Mouse (Mus musculus) spleen, postnatal 14 days (tissue): Measurements from ENCODE around the gene Creb3l2.
"Not testable (repeated sequence)": the region's sequence is repeated elsewhere in the genome, so short reads cannot be mapped to it uniquely, and the experiment has no call there.

ENCODE experiments used
- DNase-seq, 2 experiments: peaks; one replicate each; pipeline ENCODE4 v3.0.0; 2021 to 2022; ENCODE audit warnings: low spot score in 2 of 2

Gene Creb3l2

GRCm38 (mm10) chr6:37442041-37442667 lies at the start of gene Creb3l2:
Creb3l2 (minus strand) TSS chr6:37442146.
- DNase-seq, result peak; percentile 85 to 93

- DNase-seq, result no peak
These were observed 44.6 kb upstream of the Creb3l2 start for GRCm38 (mm10) chr6:37486502-37486901.

GRCm38 (mm10) chr6:37484588-37485070 lies 42.7 kb upstream of the Creb3l2 start:
- DNase-seq, result no peak

GRCm38 (mm10) chr6:37483262-37483661 lies 41.3 kb upstream of the Creb3l2 start:
- DNase-seq, result no peak

GRCm38 (mm10) chr6:37481147-37481546 lies 39.2 kb upstream of the Creb3l2 start:
- DNase-seq, result no peak

GRCm38 (mm10) chr6:37480008-37480407 lies 38.1 kb upstream of the Creb3l2 start:
- no peak for DNase-seq

GRCm38 (mm10) chr6:37478481-37478880 lies 36.5 kb upstream of the Creb3l2 start:
- DNase-seq, result no peak

- DNase-seq, result no peak
These were observed 31.9 kb upstream of the Creb3l2 start for GRCm38 (mm10) chr6:37473674-37474342.

- DNase-seq, result no peak
These were observed 28.3 kb upstream of the Creb3l2 start for GRCm38 (mm10) chr6:37470216-37470615.

GRCm38 (mm10) chr6:37465847-37466246 lies 23.9 kb upstream of the Creb3l2 start:
- DNase-seq, result no peak

- DNase-seq, result no peak
These were observed 23.4 kb upstream of the Creb3l2 start for GRCm38 (mm10) chr6:37465356-37465755.

- no peak for DNase-seq
These were observed 22.6 kb upstream of the Creb3l2 start for GRCm38 (mm10) chr6:37464585-37464984.

GRCm38 (mm10) chr6:37463517-37464482 lies 21.9 kb upstream of the Creb3l2 start:
- DNase-seq, result peak in 1 of 2 experiments; percentile 10

GRCm38 (mm10) chr6:37460681-37461080 lies 18.7 kb upstream of the Creb3l2 start:
- no peak for DNase-seq

- DNase-seq, result not testable (repeated sequence)
These were observed 17.7 kb upstream of the Creb3l2 start for GRCm38 (mm10) chr6:37459656-37460055.

GRCm38 (mm10) chr6:37457990-37458655 lies 16.2 kb upstream of the Creb3l2 start:
- DNase-seq, result no peak

- DNase-seq, result no peak
These were observed 13.6 kb upstream of the Creb3l2 start for GRCm38 (mm10) chr6:37455540-37455939.

GRCm38 (mm10) chr6:37453047-37453446 lies 11.1 kb upstream of the Creb3l2 start:
- DNase-seq, result no peak

GRCm38 (mm10) chr6:37451664-37452063 lies 9.7 kb upstream of the Creb3l2 start:
- no peak for DNase-seq

- DNase-seq, result peak; percentile 30 to 50
These were observed 5.9 kb upstream of the Creb3l2 start for GRCm38 (mm10) chr6:37447704-37448466.

GRCm38 (mm10) chr6:37442781-37443180 lies 835 bp upstream of the Creb3l2 start:
- DNase-seq, result no peak
